Mouse (Mus musculus) left cerebral cortex, adult 2 months (tissue): ENCODE data around the gene Chmp2a. TPM values are rescaled to one million over a fixed set of nuclear protein-coding genes. Genes with fewer than 3 reads are reported as not detected.

ENCODE experiments used
- DNase-seq, 2 experiments: peaks; one replicate each; pipeline ENCODE4 v3.0.0; 2021 to 2022; ENCODE audit warnings: low spot score in 2 of 2, mixed read lengths in 1 of 2; ENCODE audit errors: extremely low spot score in 1 of 2
- H3K27ac ChIP-seq: fragments of 200-600 bp; 2 replicates; pipeline ENCODE4 v1.8.1; 2022
- H3K4me3 ChIP-seq: fragments of 200-600 bp; 2 replicates; pipeline ENCODE4 v1.8.1; 2022
- CTCF ChIP-seq: fragments of 200-600 bp; IDR thresholded peaks from 2 replicates; pipeline ENCODE4 v1.8.1; 2022; ENCODE audit warnings: antibody characterized with exemption, mild to moderate bottlenecking, moderate library complexity
- intact Hi-C: fragments of 180-260 bp; cut with DNase I; formaldehyde crosslinking; loops from one replicate; pipeline ENCODE4 v1.15.1; 2025
- total RNA-seq, 2 experiments: library from RNA; stranded (reverse); gene quantifications; 2 replicates each; pipeline ENCODE4 v1.2.3; 2021

The Chmp2a gene
- total RNA-seq, 2 experiments from 2014 or later, result 134 to 150 TPM

DNA sequence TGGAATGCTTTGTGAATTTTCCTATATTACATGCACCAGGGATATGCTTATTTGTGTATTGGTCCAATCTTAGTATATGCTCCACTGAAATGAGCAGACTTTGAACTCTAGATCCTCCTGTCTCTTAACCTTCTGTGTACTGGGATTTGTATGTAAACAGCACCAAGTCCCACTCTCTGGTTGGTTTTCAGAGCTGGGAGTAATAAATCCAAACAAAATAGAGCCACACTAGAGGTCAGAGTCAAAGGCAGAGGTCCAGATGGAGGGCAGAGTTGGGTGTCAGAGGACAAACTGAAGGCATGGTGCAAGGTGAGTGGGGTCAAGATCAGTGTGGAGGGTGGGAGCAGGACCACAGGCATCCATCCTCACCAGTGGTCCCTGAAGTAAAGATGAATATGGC is 38.7 kb downstream of the Chmp2a start:
- no peak for DNase-seq
- TF ChIP-seq CTCF, result no peak
- Histone ChIP-seq H3K4me3 (no peak overlapping the region), H3K27ac (no peak overlapping the region)
- intact Hi-C loops, result no loop called here

DNA sequence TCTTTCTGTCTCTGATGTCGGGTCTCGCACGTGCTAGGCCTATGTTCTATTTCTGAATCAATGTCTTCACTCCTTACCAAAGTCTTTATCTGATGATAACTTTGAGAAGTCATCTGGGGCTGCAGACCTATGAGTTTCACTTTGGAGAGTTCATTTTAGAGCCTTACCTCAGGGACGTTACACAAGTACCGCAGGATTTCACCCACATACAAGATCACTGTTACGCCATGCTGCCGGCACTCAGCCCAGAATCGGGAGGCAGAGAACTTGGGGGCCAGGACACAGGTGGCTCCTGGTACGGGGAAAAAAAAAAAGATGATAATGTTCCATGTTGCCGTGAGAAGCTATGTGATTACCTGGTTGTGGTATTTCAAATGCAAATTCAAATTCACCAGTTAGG is 41.5 kb downstream of the Chmp2a start:
- Histone ChIP-seq H3K4me3 (no peak overlapping the region), H3K27ac (no peak overlapping the region)
- TF ChIP-seq CTCF, result no peak
- no peak for DNase-seq
- intact Hi-C loops, result no loop called here

GRCm38 (mm10) chr7:12992222-12992621 is 42.4 kb downstream of the Chmp2a start:
- intact Hi-C loops, result no loop called here

DNA sequence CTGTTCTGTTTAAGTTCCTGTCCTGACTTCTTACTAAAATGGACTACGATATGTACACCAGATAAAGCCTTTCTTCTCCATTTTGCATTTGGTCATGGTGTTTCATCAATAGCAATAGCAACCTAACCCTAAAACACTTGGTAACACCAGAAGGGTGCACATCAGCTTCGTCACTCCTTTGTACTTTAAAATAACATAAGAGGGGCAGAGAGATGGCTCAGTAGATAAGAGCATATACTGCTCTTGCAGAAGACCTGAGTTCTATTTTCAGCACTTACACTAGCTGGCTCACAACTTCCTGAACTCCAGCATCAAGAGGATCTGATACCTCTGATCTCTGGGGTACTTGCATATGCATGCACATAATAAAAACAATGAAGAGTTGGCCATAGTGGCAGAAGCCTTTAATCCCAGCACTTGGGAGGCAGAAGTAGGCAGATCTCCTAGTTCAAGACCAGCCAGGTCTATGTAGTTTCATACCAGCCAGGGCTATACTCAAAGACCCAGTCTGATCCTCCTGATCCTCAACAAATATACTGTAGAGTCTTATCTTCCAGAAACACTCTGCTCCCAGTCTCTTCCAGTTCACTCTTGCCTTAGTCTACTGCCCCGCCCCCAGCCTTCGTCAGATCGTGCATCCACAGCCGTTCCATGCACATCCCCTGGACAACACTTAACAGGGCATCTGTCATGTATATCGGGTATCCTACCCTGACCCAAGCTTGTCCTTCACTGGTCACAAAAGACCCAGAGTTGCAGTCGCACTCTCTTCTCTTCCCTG is 47.0 kb downstream of the Chmp2a start:
- Histone ChIP-seq H3K4me3 (no peak overlapping the region), H3K27ac (no peak overlapping the region)
- no peak for TF ChIP-seq CTCF
- no peak for DNase-seq
- intact Hi-C loops, result no loop called here

More at GRCm38 (mm10) chr7:12992222-12992621, 42.4 kb downstream of the Chmp2a start:
- DNase-seq, result no peak
- peak; percentile 56 for TF ChIP-seq CTCF
- no peak overlapping the region for H3K4me3 ChIP-seq
- H3K27ac ChIP-seq, result no peak overlapping the region

DNA sequence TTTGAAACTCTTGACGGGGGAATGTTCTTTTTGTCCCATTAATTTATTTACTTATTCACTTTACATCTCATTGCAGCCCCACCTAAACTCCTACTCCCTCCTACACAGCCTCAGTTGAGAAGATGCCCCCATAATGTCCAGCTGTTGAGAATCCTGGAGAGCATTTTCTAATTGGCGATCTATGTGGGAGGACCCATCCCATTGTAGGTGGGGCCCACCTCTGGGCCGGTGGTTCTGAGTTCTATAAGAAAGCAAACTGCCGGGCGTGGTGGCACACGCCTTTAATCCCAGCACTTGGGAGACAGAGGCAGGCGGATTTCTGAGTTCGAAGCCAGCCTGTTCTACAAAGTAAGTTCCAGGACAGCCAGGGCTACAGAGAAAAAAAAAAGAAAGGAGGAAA is 47.7 kb downstream of the Chmp2a start:
- no peak overlapping the region for H3K27ac ChIP-seq
- intact Hi-C loops, result no loop called here
- no peak for DNase-seq
- no peak overlapping the region for H3K4me3 ChIP-seq
- no peak for TF ChIP-seq CTCF

DNA sequence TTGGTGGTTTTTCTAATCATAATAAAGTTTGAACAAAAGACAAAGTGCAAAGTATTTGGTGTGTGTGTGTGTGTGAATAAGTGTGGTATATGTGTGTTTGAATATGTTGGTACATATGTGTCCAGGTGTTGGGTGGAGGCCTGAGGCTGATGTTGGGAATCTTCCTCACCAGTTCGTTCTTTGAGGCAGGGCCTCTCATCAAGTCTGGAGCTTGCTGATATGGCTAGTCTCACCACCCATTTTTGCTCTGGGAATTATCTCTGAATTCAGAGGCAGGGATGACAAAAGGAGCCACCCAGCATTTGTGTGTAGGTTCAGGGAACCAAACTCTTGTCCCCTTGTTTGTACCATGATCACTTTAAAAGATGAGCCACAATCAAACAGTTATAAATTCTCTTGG is 48.9 kb downstream of the Chmp2a start:
- no peak for DNase-seq
- TF ChIP-seq CTCF, result no peak
- intact Hi-C loops, result no loop called here

More for the DNA sequence above, 48.9 kb downstream of the Chmp2a start:
- Histone ChIP-seq H3K27ac (no peak overlapping the region), H3K4me3 (no peak overlapping the region)

Other genes with a start within 250 kb of the Chmp2a start
- gene Zscan18, start 231.2 kb downstream of the Chmp2a start, total RNA-seq, result 10 to 100 TPM; 20.0 to 22.3 TPM
- 10 to 100 TPM; 22.9 to 24.6 TPM for gene Zfp329, start 215.9 kb downstream of the Chmp2a start, total RNA-seq
- gene Zfp110, start 200.0 kb downstream of the Chmp2a start, total RNA-seq, result 10 to 100 TPM; 12.5 to 13.5 TPM
- gene Zfp128, start 153.6 kb downstream of the Chmp2a start, total RNA-seq, result 1 to 10 TPM; 8.0 to 8.2 TPM
- 10 to 100 TPM; 16.2 to 17.0 TPM for gene Zscan22, start 137.0 kb downstream of the Chmp2a start, total RNA-seq
- 100 to 1,000 TPM; 374 to 377 TPM for gene Rps5, start 112.5 kb downstream of the Chmp2a start, total RNA-seq
- 1 to 10 TPM; 1.1 to 1.2 TPM for gene Rnf225, start 107.4 kb downstream of the Chmp2a start, total RNA-seq
- gene Zfp324, start 69.0 kb downstream of the Chmp2a start, total RNA-seq, result 10 to 100 TPM; 11.0 TPM
- gene Zfp446, start 57.0 kb downstream of the Chmp2a start, total RNA-seq, result 1 to 10 TPM; 7.9 to 9.0 TPM
- gene Slc27a5, start 36.6 kb downstream of the Chmp2a start, total RNA-seq, result under 1 TPM in 1 of 2 experiments, not detected in 1; 0.44 TPM
- gene Trim28, start 35.7 kb downstream of the Chmp2a start, total RNA-seq, result 100 to 1,000 TPM; 220 to 221 TPM
- gene Zbtb45, start 24.8 kb downstream of the Chmp2a start, total RNA-seq, result 10 to 100 TPM; 34.0 to 35.8 TPM
- 100 to 1,000 TPM; 220 to 227 TPM for gene Ube2m, start 3.5 kb upstream of the Chmp2a start, total RNA-seq
- gene Mzf1, start 20.0 kb upstream of the Chmp2a start, total RNA-seq, result 10 to 100 TPM; 10.2 to 10.6 TPM
- gene Vmn1r85, start 60.4 kb upstream of the Chmp2a start, total RNA-seq, result not detected
- not detected for gene Vmn1r86, start 85.1 kb upstream of the Chmp2a start, total RNA-seq
- gene Vmn1r87, start 105.3 kb upstream of the Chmp2a start, total RNA-seq, result not detected
- under 1 TPM; 0.07 to 0.16 TPM for gene Vmn1r88, start 124.8 kb upstream of the Chmp2a start, total RNA-seq
- not detected for gene Vmn1r89, start 178.2 kb upstream of the Chmp2a start, total RNA-seq
- gene Lig1, start 242.5 kb upstream of the Chmp2a start, total RNA-seq, result 1 to 10 TPM; 7.7 to 9.9 TPM
- 10 to 100 TPM; 15.7 to 16.5 TPM for gene Zswim9, start 243.9 kb upstream of the Chmp2a start, total RNA-seq